Mouse (Mus musculus): ENCODE measurements around the gene Adam11.
A peak's percentile ranks its signal among the peaks of the same experiment; 100 is the strongest.
"Not testable (repeated sequence)": the region's sequence is repeated elsewhere in the genome, so short reads cannot be mapped to it uniquely, and the experiment has no call there.

The Adam11 gene

GRCm38 (mm10) chr11:102761309-102762210, at the start of gene Adam11:
Gene Adam11 (plus strand): TSS chr11:102761439.
- DNase-seq (ENCODE audit: low read depth, low spot score) = no peak

DNA sequence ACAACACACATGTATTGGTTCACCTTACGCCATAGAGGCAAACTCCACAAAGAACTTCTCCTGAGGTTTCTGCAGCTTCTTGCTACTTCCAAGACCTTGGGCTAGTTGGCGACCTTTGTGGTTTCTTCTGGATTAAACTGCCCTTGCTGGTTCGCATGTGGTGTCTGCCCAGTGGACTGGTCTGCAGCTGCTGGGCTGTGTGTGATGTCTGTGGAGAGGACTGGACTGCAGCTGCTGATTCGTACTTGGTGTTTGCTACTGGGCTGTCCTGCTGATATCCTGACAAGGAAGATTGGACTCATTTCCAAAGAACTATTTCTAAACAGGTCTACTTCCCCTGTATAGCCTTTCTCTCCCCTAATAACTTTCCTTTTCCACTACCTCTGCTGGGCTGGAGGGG, 48.8 kb upstream of the Adam11 start:
- no peak for DNase-seq (ENCODE audit: low read depth, low spot score)

GRCm38 (mm10) chr11:102714578-102714977, 46.7 kb upstream of the Adam11 start:
- not testable (repeated sequence) for DNase-seq (ENCODE audit: low read depth, low spot score)

DNA sequence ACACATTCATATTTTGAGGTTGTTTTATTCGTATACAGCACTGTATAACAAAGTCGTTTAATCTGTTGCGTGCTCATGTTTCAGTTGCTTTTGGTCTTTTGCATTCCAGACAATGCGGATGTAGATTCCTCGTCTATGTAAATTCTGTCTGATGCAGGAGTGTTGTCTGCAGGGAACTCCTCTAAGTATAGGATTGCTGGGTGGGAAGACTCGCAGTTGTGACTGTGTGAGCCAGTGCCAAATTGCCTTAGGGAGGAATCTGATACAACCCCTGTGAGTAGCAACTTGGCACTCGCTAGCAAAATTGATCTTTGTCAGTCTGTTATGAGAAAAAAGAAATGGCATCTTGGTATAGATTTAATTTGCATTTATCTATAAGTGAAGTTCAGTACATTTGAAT, 45.1 kb upstream of the Adam11 start:
- no peak for DNase-seq (ENCODE audit: low read depth, low spot score)

DNA sequence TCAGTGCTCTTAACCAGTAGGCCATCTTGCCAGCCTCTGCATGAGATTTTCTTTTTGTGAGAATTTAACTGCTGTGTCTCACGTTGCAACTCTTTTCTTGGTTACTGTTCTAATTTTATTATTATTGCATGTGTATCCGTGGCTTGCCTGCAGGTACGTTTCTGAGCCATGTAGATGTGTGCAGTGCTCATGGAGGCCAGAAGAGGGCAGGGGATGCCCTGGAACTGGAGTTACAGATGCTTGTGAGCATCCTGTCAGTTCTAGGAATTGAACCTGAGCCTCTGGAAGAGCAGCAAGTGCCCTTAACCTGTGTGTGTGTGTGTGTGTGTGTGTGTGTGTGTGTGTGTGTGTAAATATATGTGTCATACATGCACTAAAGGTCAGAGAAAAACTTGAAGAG, 35.7 kb upstream of the Adam11 start:
- DNase-seq (ENCODE audit: low read depth, low spot score) = peak; percentile 53

DNA sequence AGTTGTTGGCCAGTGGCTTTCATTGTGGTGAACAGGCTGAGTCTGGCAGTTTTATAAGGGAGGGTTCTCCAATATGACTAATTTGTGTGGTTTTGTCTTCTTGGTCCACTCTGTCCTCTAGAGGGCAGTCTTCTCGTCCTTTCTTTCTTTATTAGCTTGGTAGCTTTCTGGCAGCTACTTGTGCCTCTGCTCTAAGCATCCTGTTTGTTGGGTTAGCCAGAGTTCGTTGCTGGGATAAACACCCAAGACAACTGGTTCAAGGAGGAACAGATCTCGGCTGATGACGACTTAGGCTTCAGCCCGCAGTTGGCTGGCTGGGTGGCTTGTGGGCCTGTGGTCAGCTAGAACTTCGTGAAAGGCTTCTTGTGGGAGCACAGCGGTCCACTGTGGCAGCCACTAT, 32.6 kb upstream of the Adam11 start:
- peak; percentile 42 for DNase-seq (ENCODE audit: low read depth, low spot score)

DNA sequence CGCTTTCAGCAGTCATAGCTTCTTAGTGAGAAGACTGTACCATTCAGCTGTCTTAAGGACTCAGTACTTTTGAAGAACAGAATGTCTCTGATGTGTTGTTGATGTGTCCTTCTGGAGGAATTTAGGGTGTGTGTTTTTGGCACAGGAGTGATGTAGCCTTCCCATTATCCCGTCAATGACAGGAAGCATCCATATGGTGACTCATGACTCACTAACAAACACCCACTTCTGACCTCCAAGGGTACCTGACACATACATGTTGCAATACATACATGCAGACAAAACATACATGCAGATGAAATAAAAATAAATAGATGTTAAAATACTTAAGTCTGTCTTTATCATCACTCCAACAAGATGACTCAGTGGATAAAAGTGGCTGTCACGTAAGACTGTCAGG, 31.4 kb upstream of the Adam11 start:
- no peak for DNase-seq (ENCODE audit: low read depth, low spot score)

GRCm38 (mm10) chr11:102731366-102731765, 29.9 kb upstream of the Adam11 start:
- DNase-seq (ENCODE audit: low read depth, low spot score) = no peak

DNA sequence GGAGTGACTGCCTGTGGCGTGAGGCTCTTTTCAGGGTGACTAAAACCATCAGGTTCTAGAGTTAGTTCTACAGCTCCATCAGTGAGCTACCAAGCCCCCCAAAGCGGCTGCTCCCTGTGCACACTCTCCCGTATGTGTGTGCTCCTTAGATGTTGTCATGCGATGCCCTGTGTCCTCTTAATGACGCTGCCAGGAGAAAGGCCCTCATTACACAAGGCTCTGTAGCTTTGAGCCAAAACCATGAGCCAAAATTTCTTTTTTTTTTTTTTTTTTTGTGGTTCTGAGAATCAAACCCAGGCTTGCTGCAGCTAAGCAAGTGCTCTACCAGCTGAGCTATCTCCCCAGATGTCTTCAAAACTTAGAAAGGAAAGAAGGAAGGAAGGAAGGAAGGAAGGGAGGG, 28.1 kb upstream of the Adam11 start:
- DNase-seq (ENCODE audit: low read depth, low spot score) = no peak

- no peak for DNase-seq (ENCODE audit: low read depth, low spot score)
Observed at GRCm38 (mm10) chr11:102734961-102735360, 26.3 kb upstream of the Adam11 start.

- DNase-seq (ENCODE audit: low read depth, low spot score) = no peak
Observed at GRCm38 (mm10) chr11:102738046-102738445, 23.2 kb upstream of the Adam11 start.

- DNase-seq (ENCODE audit: low read depth, low spot score) = peak; percentile 74
Observed at GRCm38 (mm10) chr11:102739278-102739966, 21.8 kb upstream of the Adam11 start.

GRCm38 (mm10) chr11:102740634-102741033, 20.6 kb upstream of the Adam11 start:
- DNase-seq (ENCODE audit: low read depth, low spot score) = no peak

DNA sequence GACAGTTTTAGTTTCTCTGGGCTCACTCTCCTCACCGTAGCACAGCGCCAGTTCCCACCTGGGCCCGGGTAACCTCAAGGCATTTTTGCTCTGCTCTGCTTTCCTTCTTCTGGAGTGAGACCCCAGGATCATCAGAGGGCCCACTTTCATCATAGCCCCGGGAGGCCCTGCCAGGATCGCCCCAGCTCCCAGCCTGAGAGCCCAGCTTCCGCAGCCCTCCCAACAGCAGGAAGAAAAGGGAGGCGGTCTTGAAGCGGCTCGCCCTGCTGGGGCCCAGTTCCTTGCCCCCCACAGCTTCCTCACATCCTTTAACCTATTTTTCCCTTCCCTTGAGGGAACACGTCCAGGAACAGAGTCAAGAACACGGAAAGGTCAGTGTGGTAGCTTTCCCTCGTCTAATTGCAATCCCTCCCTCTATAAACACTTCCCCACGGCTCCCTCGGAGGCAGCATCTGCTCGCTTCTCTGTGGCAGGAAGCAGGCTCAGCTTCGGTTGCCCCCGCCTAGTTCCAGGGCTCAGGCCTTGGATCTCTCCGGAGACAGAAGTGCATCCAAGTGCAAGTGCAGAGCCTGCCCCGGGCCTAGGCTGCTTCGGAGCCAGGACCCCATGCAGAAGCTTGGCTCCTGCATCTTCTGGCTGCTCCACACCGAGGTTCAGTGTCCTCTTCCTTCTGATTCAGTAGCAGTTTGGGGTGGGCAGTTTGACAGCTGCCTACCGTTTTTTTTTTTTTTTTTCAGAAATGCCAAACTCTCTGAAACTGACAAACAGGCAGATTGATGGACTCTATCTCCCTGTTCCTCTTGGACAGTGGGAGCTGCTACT, 19.9 kb upstream of the Adam11 start:
- no peak for DNase-seq (ENCODE audit: low read depth, low spot score)

DNA sequence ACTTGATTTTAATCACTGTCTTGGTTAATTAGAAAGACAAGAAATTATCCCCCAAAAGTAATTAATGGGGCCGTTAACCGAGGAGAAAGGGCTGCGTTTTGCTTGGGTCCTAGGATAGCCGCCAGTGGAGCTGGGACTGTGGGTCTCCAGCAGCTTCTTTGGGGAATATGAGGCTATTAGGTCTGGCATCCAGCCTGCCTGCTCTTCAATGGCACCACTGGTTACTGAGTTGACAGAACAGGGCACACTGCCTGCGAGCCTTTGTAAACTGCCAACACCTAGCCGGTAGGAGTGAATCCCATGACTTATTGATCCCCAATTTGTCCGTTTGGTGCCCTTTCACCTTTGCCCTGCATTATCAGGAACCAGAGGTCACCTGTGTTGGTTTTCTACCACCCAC, 19.2 kb upstream of the Adam11 start:
- DNase-seq (ENCODE audit: low read depth, low spot score) = no peak

- no peak for DNase-seq (ENCODE audit: low read depth, low spot score)
Observed at GRCm38 (mm10) chr11:102742843-102743242, 18.4 kb upstream of the Adam11 start.

DNA sequence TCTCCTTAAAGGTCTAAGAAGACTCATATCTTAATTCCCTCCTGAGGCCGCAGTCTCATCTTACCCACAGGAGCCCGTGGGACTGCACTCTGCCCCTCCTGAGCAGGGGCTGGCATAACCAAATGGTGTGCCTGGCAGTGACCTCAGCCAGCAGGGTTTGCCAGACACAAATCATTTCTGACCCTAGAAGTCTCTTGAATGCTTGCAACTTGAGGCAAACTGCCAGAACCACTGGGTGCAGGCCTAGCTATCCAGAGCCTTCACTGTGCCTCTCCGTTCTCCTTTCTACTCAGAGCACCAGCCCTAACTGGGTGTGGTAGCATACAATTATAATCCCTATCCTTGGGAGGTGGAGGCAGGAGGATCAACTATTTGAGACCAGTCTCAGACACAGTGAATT, 16.5 kb upstream of the Adam11 start:
- DNase-seq (ENCODE audit: low read depth, low spot score) = no peak

DNA sequence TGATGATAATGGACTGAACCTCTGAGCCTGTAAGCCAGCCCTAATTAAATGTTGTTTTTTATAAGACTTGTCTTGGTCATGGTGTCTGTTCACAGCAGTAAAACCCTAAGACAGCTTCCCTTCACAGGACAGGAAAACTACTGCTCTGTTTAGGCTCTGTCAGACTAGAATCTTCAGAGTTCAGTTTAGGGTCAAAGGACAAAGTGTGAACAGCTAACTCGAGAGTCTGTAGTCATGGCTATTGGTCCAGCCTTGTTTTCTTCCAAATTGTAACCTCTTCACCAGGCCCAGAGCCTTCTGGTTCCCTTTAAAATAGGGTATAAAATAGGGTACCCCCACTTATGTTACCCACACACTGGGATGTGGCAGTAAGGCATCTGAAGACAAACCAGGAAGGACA, 13.4 kb upstream of the Adam11 start:
- DNase-seq (ENCODE audit: low read depth, low spot score) = no peak

GRCm38 (mm10) chr11:102748381-102748780, 12.9 kb upstream of the Adam11 start:
- DNase-seq (ENCODE audit: low read depth, low spot score) = no peak

- DNase-seq (ENCODE audit: low read depth, low spot score) = no peak
Observed at GRCm38 (mm10) chr11:102749712-102750111, 11.5 kb upstream of the Adam11 start.

DNA sequence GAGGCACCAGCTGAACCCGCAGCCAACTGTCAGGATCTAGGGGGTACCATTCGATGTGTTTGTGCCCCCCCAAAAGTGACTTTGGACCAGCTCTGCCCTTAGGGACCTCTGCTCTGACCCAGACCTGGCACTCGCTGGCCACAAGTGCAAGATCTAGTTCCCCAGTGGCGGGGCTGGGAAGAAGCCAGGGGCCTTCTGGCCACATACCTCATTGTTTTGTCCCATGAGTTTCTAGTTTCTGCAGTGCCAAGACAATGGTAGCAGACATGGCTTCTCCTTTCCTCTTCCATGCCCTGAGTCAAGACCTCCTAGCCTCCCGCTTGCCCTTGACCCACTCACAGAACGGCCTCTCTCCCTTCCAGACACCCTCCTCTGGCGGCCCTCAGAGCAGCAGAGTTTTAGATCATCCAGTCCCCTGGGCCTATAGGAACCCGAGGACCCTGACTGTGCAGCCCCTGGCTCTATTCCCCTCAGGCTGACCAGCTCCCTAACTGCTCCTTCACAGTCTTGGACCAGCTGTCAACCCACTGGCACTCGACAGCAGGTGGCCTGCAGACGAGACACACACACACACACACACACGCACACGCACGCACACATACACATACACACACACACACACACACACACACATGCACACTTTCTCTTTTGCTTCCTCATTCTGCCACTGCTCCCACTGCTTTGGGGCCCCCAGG, 8.2 kb upstream of the Adam11 start:
- no peak for DNase-seq (ENCODE audit: low read depth, low spot score)

Data from WW6 (cell line).